In genomic region chr9:51993486-51994275, GRCm38 (mm10) we compare ENCODE assay signal across 8 mouse cellular contexts. TPM values are rescaled to one million over a fixed set of nuclear protein-coding genes. Genes with fewer than 3 reads are reported as not detected.
DNase-seq lines count a peak whose midpoint lies in the region; ATAC-seq and TF ChIP-seq lines count a peak whose summit lies in the region.

No protein-coding gene starts in this region.

- no peaks in the 10 kb centered on the region for H3K79me2 ChIP-seq in heart, adult 2 months (replicated peaks; ENCODE audit: control insufficient read depth, insufficient read depth, low read length)

- no peak overlapping the region for H3K4me2 ChIP-seq in liver, postnatal 0 days (ENCODE audit: low read depth, low read length)

- peak; percentile 18 to 41 for DNase-seq in heart, adult 2 months
- DNase-seq in heart, embryonic 10.5 days (ENCODE audit: low spot score) = no peak
- DNase-seq in urinary bladder, postnatal 14 days (ENCODE audit: low spot score) = peak; percentile 30
- DNase-seq in urinary bladder, postnatal 36 days (ENCODE audit: low spot score in 2 of 2) = no peak
- DNase-seq in liver, postnatal 0 days = peak; percentile 60
- peak; percentile 72 for DNase-seq in thymus, postnatal 4 days
- no peak for DNase-seq in layer of hippocampus, postnatal 14 days (ENCODE audit: low spot score in 2 of 2)
- no peak for DNase-seq in left cerebral cortex, postnatal 36 days (ENCODE audit: low spot score in 2 of 2)

- no peak for TF ChIP-seq POLR2A in heart, adult 2 months (IDR thresholded peaks at IDR 0.05; ENCODE audit: insufficient read depth, low read depth, low read length)

- H3K4me1 ChIP-seq in heart, adult 2 months (ENCODE audit: control insufficient read depth, insufficient read depth, low read length) = no peaks in the 10 kb centered on the region; the same call in 1 of the 2 replicates
- peaks cover 21% of the 10 kb centered on the region for H3K4me1 ChIP-seq in heart, embryonic 10.5 days
- no peaks in the 10 kb centered on the region for H3K4me1 ChIP-seq in liver, postnatal 0 days (ENCODE audit: insufficient read depth)

- no peak overlapping the region for H3K9ac ChIP-seq in heart, adult 2 months (ENCODE audit: low read depth, low read length)
- H3K9ac ChIP-seq in liver, postnatal 0 days (replicated peaks) = no peak overlapping the region

- H3K4me3 ChIP-seq in heart, adult 2 months = no peak overlapping the region
- H3K4me3 ChIP-seq in heart, embryonic 10.5 days = no peak overlapping the region
- no peak overlapping the region for H3K4me3 ChIP-seq in liver, postnatal 0 days (ENCODE audit: low read depth, low read length)

- no peak overlapping the region for H3K27ac ChIP-seq in heart, adult 2 months
- H3K27ac ChIP-seq in heart, embryonic 10.5 days = no peak overlapping the region
- H3K27ac ChIP-seq in liver, postnatal 0 days (ENCODE audit: low read depth) = peak overlapping the region; percentile 45

- peak; percentile 70 for TF ChIP-seq CTCF in heart, adult 2 months (IDR thresholded peaks at IDR 0.05)
- peak; percentile 68 for TF ChIP-seq CTCF in liver, postnatal 0 days (IDR thresholded peaks at IDR 0.05; ENCODE audit: low read depth)

- intact Hi-C loops in heart, adult 2 months (cut with DNase I) = loop anchor here (5.0 kb wide), 2 partner anchors 34 to 294 kb away; no protein-coding TSS in a partner anchor
- intact Hi-C loops in left cerebral cortex, postnatal 36 days (cut with DNase I) = no loop called here

- no peak for TF ChIP-seq EP300 in heart, adult 2 months (IDR thresholded peaks at IDR 0.05; ENCODE audit: insufficient read depth, low read depth, low read length)
- TF ChIP-seq EP300 in liver, postnatal 0 days (IDR thresholded peaks at IDR 0.05; ENCODE audit: low read depth) = no peak

- H3K27me3 ChIP-seq in heart, adult 2 months (ENCODE audit: control insufficient read depth, insufficient read depth, low read length) = no peaks in the 10 kb centered on the region
- no peaks in the 10 kb centered on the region for H3K27me3 ChIP-seq in heart, embryonic 10.5 days (ENCODE audit: insufficient read depth, poor library complexity, severe bottlenecking)
- H3K27me3 ChIP-seq in liver, postnatal 0 days (ENCODE audit: insufficient read depth, low read length) = no peaks in the 10 kb centered on the region

- H3K36me3 ChIP-seq in heart, adult 2 months (ENCODE audit: control insufficient read depth, insufficient read depth, low read length) = no peaks in the 10 kb centered on the region
- no peaks in the 10 kb centered on the region for H3K36me3 ChIP-seq in heart, embryonic 10.5 days
- H3K36me3 ChIP-seq in liver, postnatal 0 days (replicated peaks; ENCODE audit: insufficient read depth, low read length) = no peaks in the 10 kb centered on the region

- ATAC-seq in liver, postnatal 0 days = no peak

- WGBS in heart, adult 2 months = 90% methylated on average over 4 of the region's 4 CpGs
- WGBS in heart, embryonic 10.5 days = 77% methylated on average over 4 of the region's 4 CpGs
- WGBS in liver, postnatal 0 days (ENCODE audit: insufficient replicate concordance) = 64% methylated on average over 4 of the region's 4 CpGs

- no peaks in the 10 kb centered on the region for H3K9me3 ChIP-seq in heart, embryonic 10.5 days
- no peaks in the 10 kb centered on the region for H3K9me3 ChIP-seq in liver, postnatal 0 days (ENCODE audit: low read length)

RNA-seq across cellular contexts. Expression of gene Fdx1, which starts 30.3 kb away (rescaled TPM):
- total RNA-seq in heart, adult 2 months (2021) = 100 to 1,000 TPM in 1 of 2 experiments, 10 to 100 TPM in 1; 90.9 to 113 TPM
- polyA plus RNA-seq in heart, adult 2 months (2012; rRNA removed) = 82.0 and 84.3 TPM in 2 replicates
- polyA plus RNA-seq in heart, embryonic 10.5 days (2016; fragmentation: Nextera tagmentation; extraction: Ambion mirVana) = 70.3 and 96.3 TPM in 2 replicates
- 135 and 150 TPM in 2 replicates for polyA plus RNA-seq in liver, postnatal 0 days (2015; fragmentation: Nextera tagmentation; extraction: Ambion mirVana)
- total RNA-seq in layer of hippocampus, postnatal 14 days (2021) = 10 to 100 TPM; 16.0 to 19.8 TPM
- total RNA-seq in left cerebral cortex, postnatal 36 days (2021) = 10 to 100 TPM; 19.8 to 19.9 TPM

RNA-seq across cellular contexts. Expression of gene Rdx, which starts 53.3 kb away (rescaled TPM):
- 10 to 100 TPM; 81.8 to 97.0 TPM for total RNA-seq in heart, adult 2 months (2021)
- 20.8 and 45.8 TPM in 2 replicates for polyA plus RNA-seq in heart, adult 2 months (2012; rRNA removed)
- 172 and 176 TPM in 2 replicates for polyA plus RNA-seq in heart, embryonic 10.5 days (2016; fragmentation: Nextera tagmentation; extraction: Ambion mirVana)
- 57.7 and 71.5 TPM in 2 replicates for polyA plus RNA-seq in liver, postnatal 0 days (2015; fragmentation: Nextera tagmentation; extraction: Ambion mirVana)
- total RNA-seq in layer of hippocampus, postnatal 14 days (2021) = 10 to 100 TPM; 59.7 to 67.2 TPM
- total RNA-seq in left cerebral cortex, postnatal 36 days (2021) = 10 to 100 TPM; 43.3 to 46.4 TPM

Comparison
In these comparisons a context has a peak if more than half of its experiments do, and no peak if none do; other contexts are left out.
1. DNase-seq: peak in heart, adult 2 months (2 of 2), urinary bladder, postnatal 14 days (single experiment), liver, postnatal 0 days (single experiment) and thymus, postnatal 4 days (single experiment); none in heart, embryonic 10.5 days (single experiment), urinary bladder, postnatal 36 days (0 of 2), layer of hippocampus, postnatal 14 days (0 of 2) and left cerebral cortex, postnatal 36 days (0 of 2).
2. RNA of gene Fdx1, which starts 30.3 kb away (total RNA-seq): 90.9 to 113 TPM in heart, adult 2 months; 19.8 to 19.9 TPM in left cerebral cortex, postnatal 36 days and 16.0 to 19.8 TPM in layer of hippocampus, postnatal 14 days; every median in the first group is over 4 times any median in the second.